Mouse (Mus musculus) heart, postnatal 0 days (tissue): ENCODE data around the gene Dclk1. TPM values are rescaled to one million over a fixed set of nuclear protein-coding genes. Genes with fewer than 3 reads are reported as not detected.
A peak's percentile ranks its signal among the peaks of the same experiment; 100 is the strongest.

Experiments
- ATAC-seq: fragments of 200-750 bp; cut with Nextera tagmentation; 2 replicates; pipeline ENCODE4 v1.8.0; 2017; ENCODE audit warnings: low read depth, moderate number of reproducible peaks, moderate library complexity; ENCODE audit not compliant: insufficient read depth
- DNase-seq: peaks from one replicate; pipeline ENCODE4 v3.0.0-alpha.2; 2016; ENCODE audit warnings: low spot score
- H3K27ac ChIP-seq: fragments of 300-500 bp; sonication (generic); 2 replicates; pipeline ENCODE4 v1.5.1; 2014; ENCODE audit warnings: low read depth, mild to moderate bottlenecking
- H3K27me3 ChIP-seq: fragments of 300-500 bp; sonication (generic); 2 replicates; pipeline ENCODE4 v1.6.1; 2014; ENCODE audit warnings: low read length, mixed read lengths; ENCODE audit not compliant: control insufficient read depth, insufficient read depth
- H3K36me3 ChIP-seq: fragments of 300-500 bp; sonication (generic); replicated peaks from 2 replicates; pipeline ENCODE4 v1.6.1; 2014; ENCODE audit warnings: low read length, mixed read lengths; ENCODE audit not compliant: control insufficient read depth, insufficient read depth
- H3K4me1 ChIP-seq: fragments of 300-500 bp; sonication (generic); 2 replicates; pipeline ENCODE4 v1.6.1; 2014; ENCODE audit warnings: antibody characterized with exemption; ENCODE audit not compliant: control insufficient read depth, insufficient read depth
- H3K4me2 ChIP-seq: fragments of 300-500 bp; sonication (generic); 2 replicates; pipeline ENCODE4 v1.6.1; 2014; ENCODE audit warnings: low read depth, mild to moderate bottlenecking, low read length, moderate library complexity
- H3K4me3 ChIP-seq: fragments of 300-500 bp; sonication (generic); 2 replicates; pipeline ENCODE4 v1.5.1; 2014; ENCODE audit warnings: low read depth, low read length
- H3K9ac ChIP-seq: fragments of 300-500 bp; sonication (generic); replicated peaks from 2 replicates; pipeline ENCODE4 v1.6.1; 2014; ENCODE audit warnings: low read depth, low read length, mixed read lengths
- H3K9me3 ChIP-seq: fragments of 300-500 bp; sonication (generic); replicated peaks from 2 replicates; pipeline ENCODE4 v1.6.1; 2016; ENCODE audit warnings: low read length; ENCODE audit not compliant: control insufficient read depth
- CTCF ChIP-seq: IDR thresholded peaks from 2 replicates; pipeline ENCODE4 v1.5.1; 2016; ENCODE audit warnings: antibody characterized with exemption, control low read depth, low read depth
- EP300 ChIP-seq: IDR thresholded peaks from 2 replicates; pipeline ENCODE4 v1.6.1; 2016; ENCODE audit warnings: antibody characterized with exemption, low read depth
- WGBS: fragments of 180-500 bp; shearing (Covaris S2); extraction: QIAGEN DNeasy Blood & Tissue Kit; methylation state at CpG from one replicate; pipeline ENCODE4 v1.1.7; 2014; 5-methylcytosine and 5-hydroxymethylcytosine counted together
- polyA plus RNA-seq: library from polyadenylated mRNA; unstranded; fragments of >200 nt; fragmentation: Nextera tagmentation; extraction: Ambion mirVana; gene quantifications from 2 replicates; pipeline ENCODE4 v1.2.1, GENCODE M21; 2015
- total RNA-seq: library from RNA; depleted of rRNA; stranded (reverse); fragments of >200 nt; gene quantifications from 2 replicates; pipeline ENCODE4 v1.2.3, GENCODE M21; 2014; ENCODE audit warnings: low replicate concordance

Gene Dclk1
- total and polyA plus RNA-seq, 2 experiments from 2014 or later = 4.9 to 18.7 TPM

GRCm38 (mm10) chr3:55495866-55496265, 253.7 kb downstream of the Dclk1 start:
- Histone ChIP-seq H3K36me3 (no peaks in the 10 kb centered on the region), H3K9me3 (no peaks in the 10 kb centered on the region), H3K27ac (no peak overlapping the region), H3K4me1 (no peaks in the 10 kb centered on the region), H3K4me3 (no peak overlapping the region), H3K27me3 (no peaks in the 10 kb centered on the region), H3K9ac (no peak overlapping the region), H3K4me2 (no peak overlapping the region)
- TF ChIP-seq CTCF (no peak), EP300 (no peak)
- ATAC-seq (no peak), DNase-seq (no peak)
- 75% methylated on average over 4 of the region's 4 CpGs for WGBS

GRCm38 (mm10) chr3:55496462-55496941, 254.3 kb downstream of the Dclk1 start:
- H3K4me2 ChIP-seq = no peak overlapping the region
- WGBS = 84% methylated on average over 9 of the region's 9 CpGs
- DNase-seq (no peak), ATAC-seq (no peak)
- no peaks in the 10 kb centered on the region for H3K4me1 ChIP-seq
- no peaks in the 10 kb centered on the region for H3K27me3 ChIP-seq
- no peak overlapping the region for H3K4me3 ChIP-seq
- no peak overlapping the region for H3K9ac ChIP-seq
- TF ChIP-seq CTCF (no peak), EP300 (no peak)
- H3K27ac ChIP-seq = no peak overlapping the region
- no peaks in the 10 kb centered on the region for H3K36me3 ChIP-seq
- H3K9me3 ChIP-seq = no peaks in the 10 kb centered on the region

- H3K9ac ChIP-seq = no peak overlapping the region
- WGBS = 89% methylated on average over 7 of the region's 7 CpGs
- no peaks in the 10 kb centered on the region for H3K36me3 ChIP-seq
- H3K4me3 ChIP-seq = no peak overlapping the region
- H3K27ac ChIP-seq = no peak overlapping the region
- no peak for DNase-seq
- H3K4me2 ChIP-seq = no peak overlapping the region
- H3K9me3 ChIP-seq = no peaks in the 10 kb centered on the region
- H3K4me1 ChIP-seq = no peaks in the 10 kb centered on the region
- H3K27me3 ChIP-seq = no peaks in the 10 kb centered on the region
- TF ChIP-seq CTCF (no peak), EP300 (no peak)
- ATAC-seq = no peak
These were observed 257.1 kb downstream of the Dclk1 start for GRCm38 (mm10) chr3:55499298-55499697.

- H3K27me3 ChIP-seq = no peaks in the 10 kb centered on the region
- H3K27ac ChIP-seq = no peak overlapping the region
- no peaks in the 10 kb centered on the region for H3K36me3 ChIP-seq
- ATAC-seq = no peak
- no peak overlapping the region for H3K9ac ChIP-seq
- no peak for TF ChIP-seq CTCF
- no peak for TF ChIP-seq EP300
- 64% methylated on average over 7 of the region's 7 CpGs for WGBS
- DNase-seq = no peak
- no peak overlapping the region for H3K4me2 ChIP-seq
- no peak overlapping the region for H3K4me3 ChIP-seq
- no peaks in the 10 kb centered on the region for H3K9me3 ChIP-seq
- no peaks in the 10 kb centered on the region for H3K4me1 ChIP-seq
These were observed 268.0 kb downstream of the Dclk1 start for GRCm38 (mm10) chr3:55510198-55510597.

GRCm38 (mm10) chr3:55511658-55512057, 269.5 kb downstream of the Dclk1 start:
- Histone ChIP-seq H3K36me3 (no peaks in the 10 kb centered on the region), H3K4me3 (no peak overlapping the region), H3K27me3 (no peaks in the 10 kb centered on the region), H3K4me1 (no peaks in the 10 kb centered on the region), H3K9me3 (no peaks in the 10 kb centered on the region), H3K9ac (no peak overlapping the region), H3K4me2 (no peak overlapping the region), H3K27ac (no peak overlapping the region)
- DNase-seq (peak; percentile 6), ATAC-seq (no peak)
- no peak for TF ChIP-seq EP300
- no peak for TF ChIP-seq CTCF
- 51% methylated on average over 6 of the region's 6 CpGs for WGBS

GRCm38 (mm10) chr3:55515966-55516365, 273.8 kb downstream of the Dclk1 start:
- ATAC-seq = no peak
- H3K36me3 ChIP-seq = no peaks in the 10 kb centered on the region
- H3K27ac ChIP-seq = no peak overlapping the region
- 72% methylated on average over 5 of the region's 5 CpGs for WGBS
- no peaks in the 10 kb centered on the region for H3K9me3 ChIP-seq
- no peak overlapping the region for H3K9ac ChIP-seq
- DNase-seq = no peak
- H3K4me2 ChIP-seq = no peak overlapping the region
- H3K27me3 ChIP-seq = no peaks in the 10 kb centered on the region
- no peaks in the 10 kb centered on the region for H3K4me1 ChIP-seq
- TF ChIP-seq CTCF (no peak), EP300 (no peak)
- no peak overlapping the region for H3K4me3 ChIP-seq
